Mouse (Mus musculus) heart, adult 2 months (tissue): Measurements from ENCODE around the gene Lsm10. TPM values are rescaled to one million over a fixed set of nuclear protein-coding genes. Genes with fewer than 3 reads are reported as not detected.

Experiments
- DNase-seq, 2 experiments: peaks; one replicate each; pipeline ENCODE4 v3.0.0; 2021
- H3K27ac ChIP-seq: fragments of 200-600 bp; 2 replicates; pipeline ENCODE4 v1.8.1; 2022
- H3K27me3 ChIP-seq: fragments of 200-500 bp; 2 replicates; pipeline ENCODE4 v1.6.1; 2012; ENCODE audit warnings: mild to moderate bottlenecking, low read length, inconsistent platforms, mixed read lengths; ENCODE audit not compliant: control insufficient read depth, insufficient read depth
- H3K36me3 ChIP-seq: fragments of 200-500 bp; 2 replicates; pipeline ENCODE4 v1.6.1; 2012; ENCODE audit warnings: low read length, inconsistent platforms; ENCODE audit not compliant: control insufficient read depth, insufficient read depth
- H3K4me1 ChIP-seq: fragments of 200-500 bp; 2 replicates; pipeline ENCODE4 v1.6.1; 2011; ENCODE audit warnings: low read length; ENCODE audit not compliant: control insufficient read depth, insufficient read depth
- H3K4me3 ChIP-seq: fragments of 200-600 bp; 2 replicates; pipeline ENCODE4 v1.8.1; 2022
- H3K79me2 ChIP-seq: fragments of 200-500 bp; replicated peaks from 2 replicates; pipeline ENCODE4 v1.6.1; 2012; ENCODE audit warnings: mild to moderate bottlenecking, inconsistent platforms, low read length, moderate library complexity, mixed read lengths; ENCODE audit not compliant: control insufficient read depth, insufficient read depth
- H3K9ac ChIP-seq: fragments of 200-500 bp; 2 replicates; pipeline ENCODE4 v1.6.1; 2012; ENCODE audit warnings: low read depth, mild to moderate bottlenecking, control low read depth, inconsistent platforms, low read length, mixed read lengths
- CTCF ChIP-seq: fragments of 200-600 bp; IDR thresholded peaks from 2 replicates; pipeline ENCODE4 v1.8.1; 2022; ENCODE audit warnings: antibody characterized with exemption, mild to moderate bottlenecking, moderate library complexity
- EP300 ChIP-seq: fragments of 200-500 bp; IDR thresholded peaks from 2 replicates; pipeline ENCODE4 v1.6.1; 2011; ENCODE audit warnings: low read depth, low read length, control low read depth; ENCODE audit not compliant: insufficient read depth
- POLR2A ChIP-seq: fragments of 200-500 bp; IDR thresholded peaks from 2 replicates; pipeline ENCODE4 v1.6.1; 2011; ENCODE audit warnings: mild to moderate bottlenecking, low read depth, low read length, control low read depth; ENCODE audit not compliant: insufficient read depth
- WGBS: fragments of 180-500 bp; shearing (Covaris S2); methylation state at CpG from one replicate; pipeline ENCODE4 v1.1.7; 2018; 5-methylcytosine and 5-hydroxymethylcytosine counted together
- intact Hi-C: fragments of 180-260 bp; cut with DNase I; formaldehyde crosslinking; loops from one replicate; pipeline ENCODE4 v1.15.1; 2025
- polyA plus RNA-seq: library from polyadenylated mRNA; depleted of rRNA; stranded (reverse); fragments of >200 nt; gene quantifications from 2 replicates; pipeline ENCODE4 v1.2.3, GENCODE M21; 2012
- total RNA-seq, 2 experiments: library from RNA; stranded (reverse); gene quantifications; 2 replicates each; pipeline ENCODE4 v1.2.3; 2021

Gene Lsm10
- total and polyA plus RNA-seq, 3 experiments, result 17.0 to 33.1 (median 18.9) TPM

DNA sequence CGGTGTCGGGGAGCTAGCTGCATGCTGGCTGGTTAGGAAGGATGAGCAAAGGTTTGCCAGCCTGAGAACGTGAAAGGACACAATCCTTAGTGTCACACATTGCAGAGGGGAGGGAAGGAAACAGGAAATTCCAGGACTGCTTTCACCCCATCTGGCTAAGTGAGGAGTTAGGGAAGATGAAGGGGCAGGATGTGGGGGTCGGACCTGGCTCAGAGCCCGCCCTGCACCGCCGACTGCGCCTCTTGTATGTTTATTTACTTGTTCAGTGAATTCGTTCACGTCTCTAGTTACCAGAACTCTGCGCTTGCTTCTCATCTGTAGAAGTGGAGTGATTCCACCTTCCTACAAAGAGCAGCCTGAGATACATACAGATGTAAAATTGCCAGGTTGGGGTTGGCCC lies 34.1 kb downstream of the Lsm10 start:
- no peaks in the 10 kb centered on the region for H3K27me3 ChIP-seq
- H3K9ac ChIP-seq, result no peak overlapping the region
- H3K4me3 ChIP-seq, result no peak overlapping the region
- intact Hi-C loops, result no loop called here
- WGBS, result 37% methylated on average over 11 of the region's 11 CpGs
- DNase-seq, result no peak
- no peaks in the 10 kb centered on the region for H3K36me3 ChIP-seq
- peaks cover 6% of the 10 kb centered on the region for H3K4me1 ChIP-seq
- no peak for TF ChIP-seq POLR2A
- TF ChIP-seq CTCF, result no peak
- TF ChIP-seq EP300, result no peak
- H3K27ac ChIP-seq, result peak overlapping the region; percentile 51; the same call in 1 of the 2 replicates
- no peaks in the 10 kb centered on the region for H3K79me2 ChIP-seq

DNA sequence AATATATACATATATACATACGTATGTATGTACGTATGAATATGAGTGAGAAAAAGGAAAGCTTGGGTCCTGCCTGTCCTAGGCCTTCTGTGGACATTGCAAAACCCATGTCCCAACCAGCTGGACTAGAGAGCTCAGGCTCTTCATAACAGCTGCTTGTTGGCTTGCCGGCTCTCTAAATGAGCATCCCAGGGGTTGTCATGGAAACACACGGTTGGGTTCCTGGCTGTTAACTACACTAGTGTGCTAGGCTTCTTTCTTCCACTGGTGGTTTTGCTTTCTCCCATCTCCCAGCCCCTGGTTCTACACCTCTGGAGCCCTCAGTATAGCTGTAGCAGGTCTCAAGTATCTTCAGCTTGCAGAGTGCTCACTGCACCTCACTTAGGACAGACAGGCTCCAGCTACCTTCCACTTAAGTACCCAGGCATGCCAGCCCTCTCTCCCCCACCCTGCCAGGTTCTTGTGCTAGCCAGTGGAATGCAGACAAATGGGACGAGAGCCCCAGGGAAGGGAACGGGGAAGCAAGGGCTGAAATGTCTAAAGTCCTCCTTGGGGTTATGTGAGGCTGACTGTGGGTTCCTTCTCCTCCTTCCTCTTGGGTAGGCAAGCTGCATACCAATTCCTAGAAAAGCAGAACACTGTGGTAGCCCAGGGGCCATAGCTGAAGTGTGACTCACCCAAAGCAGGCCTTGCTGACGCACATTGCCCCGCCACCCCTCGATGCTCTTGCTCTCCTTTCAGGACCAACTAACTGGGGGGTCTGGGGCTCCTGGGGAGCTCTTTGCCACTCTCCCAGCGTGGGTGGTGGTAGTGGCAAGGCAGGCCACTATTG lies 35.1 kb downstream of the Lsm10 start:
- no peak overlapping the region for H3K4me3 ChIP-seq
- peaks cover 6% of the 10 kb centered on the region for H3K4me1 ChIP-seq
- no peaks in the 10 kb centered on the region for H3K79me2 ChIP-seq
- no peaks in the 10 kb centered on the region for H3K27me3 ChIP-seq
- H3K9ac ChIP-seq, result no peak overlapping the region
- no peak for TF ChIP-seq EP300
- no peak for TF ChIP-seq POLR2A
- no peak for TF ChIP-seq CTCF
- H3K36me3 ChIP-seq, result no peaks in the 10 kb centered on the region
- peak overlapping the region; percentile 51 for H3K27ac ChIP-seq
- intact Hi-C loops, result no loop called here
- peak in 1 of 2 experiments; percentile 58 for DNase-seq
- WGBS, result 56% methylated on average over 10 of the region's 10 CpGs

DNA sequence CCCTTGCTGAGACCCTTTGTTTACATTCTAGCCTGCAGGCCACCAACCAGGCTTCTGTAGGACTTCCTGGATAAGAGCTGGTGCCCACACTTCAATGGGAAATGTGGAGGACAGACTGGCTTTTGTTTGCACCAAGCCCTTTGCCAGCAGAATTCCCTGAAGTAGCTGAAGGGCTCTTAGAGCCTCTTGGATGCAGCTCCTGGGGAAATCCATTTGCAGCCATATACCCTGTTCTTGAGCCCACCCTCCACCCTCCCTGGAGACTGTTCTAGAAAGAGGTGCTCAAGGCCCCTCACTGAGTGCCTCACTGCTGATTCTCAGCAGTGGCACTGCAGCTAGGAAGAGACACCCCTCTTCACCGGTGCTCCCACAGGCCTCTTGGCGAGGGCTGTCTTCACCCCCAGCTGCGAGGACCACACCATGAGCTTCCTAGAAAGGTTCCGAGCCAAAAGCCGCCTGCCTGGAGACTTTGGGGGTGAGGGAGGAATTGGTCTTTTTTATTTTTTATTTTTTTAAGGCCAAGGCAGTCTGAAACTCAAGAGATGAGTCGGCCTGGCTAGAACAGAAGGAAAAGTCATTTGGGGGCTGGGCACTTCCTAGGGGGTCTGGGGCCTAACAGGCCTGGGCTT lies 36.3 kb downstream of the Lsm10 start:
- Histone ChIP-seq H3K4me1 (peaks cover 6% of the 10 kb centered on the region), H3K36me3 (no peaks in the 10 kb centered on the region), H3K27ac (peak overlapping the region; percentile 51), H3K4me3 (no peak overlapping the region), H3K9ac (no peak overlapping the region), H3K27me3 (no peaks in the 10 kb centered on the region), H3K79me2 (no peaks in the 10 kb centered on the region)
- no peak for DNase-seq
- intact Hi-C loops, result no loop called here
- TF ChIP-seq POLR2A, result no peak
- no peak for TF ChIP-seq CTCF
- TF ChIP-seq EP300, result no peak
- 65% methylated on average over 6 of the region's 6 CpGs for WGBS

DNA sequence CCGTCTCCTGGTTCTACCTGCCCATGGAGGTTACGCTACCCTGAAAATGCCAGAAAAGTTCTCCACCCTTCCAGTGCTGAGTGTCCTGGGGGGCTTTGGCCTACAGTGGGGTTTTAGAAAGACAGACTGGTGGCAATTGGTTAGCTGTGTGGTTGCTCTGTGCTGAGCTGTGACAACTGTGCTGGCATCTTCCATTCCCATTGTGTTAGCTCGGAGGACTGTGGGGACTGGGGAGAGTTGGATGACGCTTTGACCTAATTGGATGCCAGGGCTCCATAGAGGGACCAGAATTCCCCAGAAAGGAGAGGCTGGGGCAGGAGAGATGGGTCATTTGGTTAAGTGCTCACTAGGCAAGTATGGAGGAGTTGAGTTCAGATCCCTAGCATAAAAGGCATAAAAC lies 37.8 kb downstream of the Lsm10 start:
- intact Hi-C loops, result no loop called here
- peaks cover 6% of the 10 kb centered on the region for H3K4me1 ChIP-seq
- H3K4me3 ChIP-seq, result no peak overlapping the region
- no peak for DNase-seq
- H3K36me3 ChIP-seq, result no peaks in the 10 kb centered on the region
- 79% methylated on average over 4 of the region's 4 CpGs for WGBS
- H3K9ac ChIP-seq, result no peak overlapping the region
- H3K27me3 ChIP-seq, result no peaks in the 10 kb centered on the region
- H3K27ac ChIP-seq, result no peak overlapping the region
- no peak for TF ChIP-seq EP300
- TF ChIP-seq CTCF, result no peak
- no peak for TF ChIP-seq POLR2A
- no peaks in the 10 kb centered on the region for H3K79me2 ChIP-seq

DNA sequence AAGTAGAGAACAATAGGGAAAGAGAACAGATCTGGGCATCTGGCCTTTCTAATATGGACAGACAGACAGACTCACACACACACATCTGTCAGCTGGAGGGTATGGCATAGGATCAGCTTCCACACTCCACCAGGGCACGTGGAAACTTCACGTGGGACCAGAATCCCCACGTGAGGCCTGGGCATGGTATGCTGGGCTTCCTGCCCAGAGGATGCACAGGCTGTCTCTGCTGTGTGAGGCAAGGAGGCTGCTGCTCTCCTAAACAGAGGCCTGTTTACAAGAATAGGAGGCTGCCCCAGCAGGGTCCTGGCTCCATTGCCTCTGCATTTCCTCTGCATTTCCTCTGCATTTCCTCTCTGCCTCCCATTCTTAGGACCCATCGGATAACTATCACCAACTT lies 38.2 kb downstream of the Lsm10 start:
- TF ChIP-seq POLR2A (no peak), EP300 (no peak), CTCF (no peak)
- Histone ChIP-seq H3K27ac (no peak overlapping the region), H3K9ac (no peak overlapping the region), H3K4me1 (peaks cover 6% of the 10 kb centered on the region), H3K79me2 (no peaks in the 10 kb centered on the region), H3K4me3 (no peak overlapping the region), H3K36me3 (no peaks in the 10 kb centered on the region), H3K27me3 (no peaks in the 10 kb centered on the region)
- 56% methylated on average over 4 of the region's 4 CpGs for WGBS
- intact Hi-C loops, result no loop called here
- no peak for DNase-seq

DNA sequence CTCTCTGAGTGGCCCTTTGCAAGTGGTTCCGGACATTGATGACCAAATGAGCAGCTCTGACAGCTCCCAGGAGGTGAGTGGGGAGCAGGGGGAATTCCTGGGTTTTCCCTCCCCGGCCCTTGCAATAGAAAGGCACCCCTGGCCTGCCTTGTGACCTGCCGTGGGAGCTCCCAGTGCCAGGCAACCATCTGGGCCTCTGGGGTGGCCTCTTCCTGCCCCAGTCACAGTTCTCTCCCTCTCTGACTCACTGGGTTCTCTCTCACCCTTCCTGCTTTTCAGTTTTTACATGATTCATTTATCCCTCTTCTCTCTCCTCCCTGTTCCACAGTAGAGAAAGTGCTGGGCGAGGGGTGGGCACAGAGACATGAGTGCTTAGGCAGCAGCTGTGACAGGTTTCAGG lies 41.4 kb downstream of the Lsm10 start:
- no peaks in the 10 kb centered on the region for H3K79me2 ChIP-seq
- no peak overlapping the region for H3K27ac ChIP-seq
- no peak for DNase-seq
- no peak overlapping the region for H3K9ac ChIP-seq
- WGBS, result 78% methylated on average over 4 of the region's 4 CpGs
- intact Hi-C loops, result no loop called here
- no peaks in the 10 kb centered on the region for H3K27me3 ChIP-seq
- TF ChIP-seq EP300 (no peak), CTCF (no peak), POLR2A (no peak)
- no peaks in the 10 kb centered on the region for H3K36me3 ChIP-seq
- H3K4me3 ChIP-seq, result no peak overlapping the region
- H3K4me1 ChIP-seq, result peaks cover 5% of the 10 kb centered on the region; the same call in 1 of the 2 replicates
